Mouse (Mus musculus): Measurements from ENCODE around the gene Gm14308. TPM values are rescaled to one million over a fixed set of nuclear protein-coding genes. Genes with fewer than 3 reads are reported as not detected.
"Not testable (repeated sequence)": the region's sequence is repeated elsewhere in the genome, so short reads cannot be mapped to it uniquely, and the experiment has no call there.

The Gm14308 gene
- 10 to 100 TPM in 1 of 2 experiments, 1 to 10 TPM in 1; 7.1 to 18.9 TPM for total RNA-seq (2021)
- long read RNA-seq, experiment 1, transcript Gm14308-203 (4 exons, 1,458 nt): major isoform, 6 of 7 reads
- long read RNA-seq, experiment 1, partial matches to known transcripts: 0 of 7 reads
- long read RNA-seq, experiment 1, other reads (novel, unspliced or antisense): 1 of 7 reads
- long read RNA-seq, experiment 2, partial matches to known transcripts: 0 of 4 reads
- long read RNA-seq, experiment 2, other reads (novel, unspliced or antisense): 1 of 4 reads

GRCm38 (mm10) chr2:176636244-176636643 lies at the start of gene Gm14308:
TSS of gene Gm14308 (minus strand) at chr2:176636344.
- DNase-seq (ENCODE audit: low spot score in 2 of 2); intact Hi-C loops (cut with DNase I): not testable (repeated sequence)

DNA sequence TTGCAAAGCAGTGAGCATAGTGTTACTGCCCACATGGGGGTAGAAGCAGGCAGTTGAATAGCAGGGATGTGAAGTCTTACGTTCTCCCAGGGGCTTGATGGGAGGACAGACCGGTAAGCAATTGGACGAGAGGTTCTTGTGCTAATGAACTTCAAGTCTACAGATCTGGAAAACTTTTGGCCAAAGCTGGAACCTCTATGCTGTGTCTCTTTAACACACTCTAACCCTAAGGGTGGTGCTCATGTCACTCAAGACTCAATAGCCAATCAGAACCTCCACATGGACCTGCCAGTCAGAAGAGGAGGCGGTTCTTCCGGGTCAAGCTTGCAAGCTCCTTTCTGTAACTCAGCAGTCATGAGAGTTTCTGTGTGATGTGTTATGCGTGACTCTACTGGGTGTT lies 34.1 kb upstream of the Gm14308 start, which contains the start of gene Zfp973:
Zfp973 (plus strand) TSS at position 301 of the 400 bp plus-strand sequence.
- DNase-seq (ENCODE audit: low spot score in 2 of 2); intact Hi-C loops (cut with DNase I): not testable (repeated sequence)

Other genes with a start within 250 kb of the Gm14308 start
- 10 to 100 TPM; 18.5 to 22.0 TPM for gene Gm14435, start 212.8 kb downstream of the Gm14308 start, total RNA-seq (2021)
- gene Gm14434, start 149.6 kb downstream of the Gm14308 start, total RNA-seq (2021): not detected
- not detected for gene Zfp967, start 115.3 kb downstream of the Gm14308 start, total RNA-seq (2021)
- 1 to 10 TPM; 8.3 to 9.9 TPM for gene Zfp973, start 34.2 kb upstream of the Gm14308 start, total RNA-seq (2021)
- gene Gm14305, start 72.0 kb upstream of the Gm14308 start, total RNA-seq (2021): 10 to 100 TPM; 22.1 to 30.5 TPM
- gene Gm14295, start 162.3 kb upstream of the Gm14308 start, total RNA-seq (2021): 10 to 100 TPM; 10.9 to 16.8 TPM
- gene Gm14408, start 194.8 kb upstream of the Gm14308 start, total RNA-seq (2021): not detected

All from left cerebral cortex, postnatal 14 days (tissue).